Mouse (Mus musculus): ENCODE measurements around the gene Gm28308.

- no peak for TF ChIP-seq CTCF (IDR thresholded peaks at IDR 0.05; ENCODE audit: low read depth)
- no peak for TF ChIP-seq EP300 (IDR thresholded peaks at IDR 0.05; ENCODE audit: low read depth)
Observed at GRCm38 (mm10) chr6:52157466-52158275, 55.5 kb downstream of the Gm28308 start.

Measured in liver, embryonic 14.5 days (tissue).